Mouse (Mus musculus): ENCODE results near the gene Rbck1. TPM values are rescaled to one million over a fixed set of nuclear protein-coding genes. Genes with fewer than 3 reads are reported as not detected.

The Rbck1 gene
- total RNA-seq, 1 experiment = 69.9 TPM

DNA sequence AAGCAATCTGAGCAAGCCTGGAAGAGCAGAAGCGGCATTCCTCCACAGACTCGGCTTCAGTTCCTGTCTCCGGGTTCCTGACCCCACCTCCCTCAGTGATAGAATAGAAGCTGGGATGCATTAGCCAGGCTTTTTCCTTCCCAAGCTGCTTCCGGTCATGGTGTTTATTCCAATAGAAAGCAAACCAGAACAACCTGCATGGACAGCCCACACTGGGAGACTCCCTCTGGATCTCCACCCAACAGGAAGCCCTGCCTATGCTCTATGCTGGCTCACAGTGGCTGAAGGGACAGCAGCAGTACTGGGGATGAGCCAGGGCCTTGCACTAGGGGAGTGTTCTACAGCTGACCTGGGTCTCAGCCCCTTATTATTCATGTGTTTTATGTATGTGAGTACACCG is 4.5 kb downstream of the Rbck1 start:
- H3K36me3 ChIP-seq (ENCODE audit: control insufficient read depth, insufficient read depth, low read length, poor library complexity, severe bottlenecking) = peaks cover 49% of the 10 kb centered on the region
- TF ChIP-seq HCFC1 (IDR thresholded peaks at IDR 0.05; ENCODE audit: borderline replicate concordance, insufficient read depth, low read length) = no peak
- TF ChIP-seq CHD2 (IDR thresholded peaks at IDR 0.05; ENCODE audit: low read depth, low read length) = no peak
- TF ChIP-seq ZC3H11A (IDR thresholded peaks at IDR 0.05; ENCODE audit: borderline replicate concordance, low read depth, low read length) = no peak
- TF ChIP-seq ZNF384 (IDR thresholded peaks at IDR 0.05; ENCODE audit: low read depth, low read length) = no peak
- TF ChIP-seq MAFK (IDR thresholded peaks at IDR 0.05; ENCODE audit: insufficient read depth, low read depth, low read length) = no peak
- no peak for DNase-seq (ENCODE audit: low read depth, low spot score)

DNA sequence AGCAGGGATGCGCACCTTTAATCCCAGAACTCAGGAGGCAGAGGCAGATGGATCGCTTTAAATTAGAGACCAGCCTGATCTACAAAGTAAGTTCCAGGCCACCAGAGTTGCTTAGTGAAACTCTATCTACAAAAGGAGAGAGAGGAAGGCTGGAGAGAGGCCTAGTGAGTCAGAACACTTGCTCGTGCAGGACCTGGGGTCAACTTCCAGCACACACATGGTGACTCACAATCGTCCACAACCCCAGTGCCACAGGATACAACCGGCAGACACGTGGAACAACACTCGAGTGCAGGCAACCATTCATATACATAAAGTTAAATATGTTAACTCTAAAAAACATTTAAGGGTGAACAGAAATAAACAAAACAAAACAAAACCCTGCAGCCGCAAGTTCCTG is 5.8 kb downstream of the Rbck1 start:
- in situ Hi-C loops (cut with MboI; ENCODE audit: low sequenced_read_pairs in 2 of 2, unreplicated experiment in 2 of 2) = no loop called here
- Histone ChIP-seq H3K36me3 (ENCODE audit: control insufficient read depth, insufficient read depth, low read length, poor library complexity, severe bottlenecking) (peaks cover 61% of the 10 kb centered on the region), H3K4me1 (ENCODE audit: control insufficient read depth in 2 of 2, insufficient read depth in 2 of 2, low read length in 2 of 2, poor library complexity in 1 of 2) (peaks cover 2 to 19% of the 10 kb centered on the region in 2 experiments; a peak in 3 of 4 replicates), H3K27ac (ENCODE audit: insufficient read depth, low read depth, low read length, poor library complexity, severe bottlenecking) (no peak overlapping the region), H3K9ac (ENCODE audit: insufficient read depth, low read depth, low read length, poor library complexity, severe bottlenecking) (peak overlapping the region; percentile 26; the same call in 1 of the 2 replicates), H3K4me3 (ENCODE audit: insufficient read depth in 1 of 2, low read depth in 1 of 2, low read length in 2 of 2, poor library complexity in 1 of 2, severe bottlenecking in 1 of 2) (no peak overlapping the region), H3K9me3 (ENCODE audit: control insufficient read depth, insufficient read depth, low read depth, low read length) (no peaks in the 10 kb centered on the region)
- DNase-seq (ENCODE audit: low read depth, low spot score) = no peak
- TF ChIP-seq CHD2 (IDR thresholded peaks at IDR 0.05; ENCODE audit: low read depth, low read length) (no peak), MAFK (IDR thresholded peaks at IDR 0.05; ENCODE audit: insufficient read depth, low read depth, low read length) (no peak), ZNF384 (IDR thresholded peaks at IDR 0.05; ENCODE audit: low read depth, low read length) (no peak), HCFC1 (IDR thresholded peaks at IDR 0.05; ENCODE audit: borderline replicate concordance, insufficient read depth, low read length) (no peak), ZC3H11A (IDR thresholded peaks at IDR 0.05; ENCODE audit: borderline replicate concordance, low read depth, low read length) (no peak)

More for the DNA sequence above, 4.5 kb downstream of the Rbck1 start:
- Histone ChIP-seq H3K4me3 (ENCODE audit: insufficient read depth in 1 of 2, low read depth in 1 of 2, low read length in 2 of 2, poor library complexity in 1 of 2, severe bottlenecking in 1 of 2) (no peak overlapping the region), H3K4me1 (ENCODE audit: control insufficient read depth in 2 of 2, insufficient read depth in 2 of 2, low read length in 2 of 2, poor library complexity in 1 of 2) (peaks cover 2 to 18% of the 10 kb centered on the region in 2 experiments; a peak in 3 of 4 replicates), H3K9ac (ENCODE audit: insufficient read depth, low read depth, low read length, poor library complexity, severe bottlenecking) (no peak overlapping the region), H3K27ac (ENCODE audit: insufficient read depth, low read depth, low read length, poor library complexity, severe bottlenecking) (no peak overlapping the region), H3K9me3 (ENCODE audit: control insufficient read depth, insufficient read depth, low read depth, low read length) (no peaks in the 10 kb centered on the region)
- in situ Hi-C loops (cut with MboI; ENCODE audit: low sequenced_read_pairs in 2 of 2, unreplicated experiment in 2 of 2) = no loop called here

DNA sequence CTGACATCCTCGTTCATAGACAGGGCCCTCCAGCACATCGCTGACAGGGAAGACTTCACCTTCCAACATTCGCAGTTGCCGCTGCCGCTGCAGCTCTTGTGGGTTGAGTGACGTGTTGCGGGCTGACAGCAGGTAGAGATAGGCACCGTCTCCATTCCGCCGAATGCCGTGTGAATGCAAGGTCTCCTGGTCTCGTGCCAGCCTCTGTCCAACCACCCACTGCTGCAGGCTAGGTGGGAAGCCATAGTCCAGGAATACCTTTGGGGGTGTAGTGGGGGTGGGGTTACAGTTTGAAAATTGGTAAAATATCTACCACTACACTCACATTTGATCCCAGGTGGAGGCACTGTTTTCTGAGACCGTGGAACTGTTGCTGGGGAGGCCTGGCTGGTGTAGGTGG is 6.3 kb downstream of the Rbck1 start:
- TF ChIP-seq CHD2 (IDR thresholded peaks at IDR 0.05; ENCODE audit: low read depth, low read length) (no peak), ZC3H11A (IDR thresholded peaks at IDR 0.05; ENCODE audit: borderline replicate concordance, low read depth, low read length) (no peak), HCFC1 (IDR thresholded peaks at IDR 0.05; ENCODE audit: borderline replicate concordance, insufficient read depth, low read length) (no peak)
- Histone ChIP-seq H3K9ac (ENCODE audit: insufficient read depth, low read depth, low read length, poor library complexity, severe bottlenecking) (no peak overlapping the region), H3K4me3 (ENCODE audit: insufficient read depth in 1 of 2, low read depth in 1 of 2, low read length in 2 of 2, poor library complexity in 1 of 2, severe bottlenecking in 1 of 2) (no peak overlapping the region), H3K4me1 (ENCODE audit: control insufficient read depth in 2 of 2, insufficient read depth in 2 of 2, low read length in 2 of 2, poor library complexity in 1 of 2) (peaks cover 2 to 19% of the 10 kb centered on the region in 2 experiments; a peak in 3 of 4 replicates), H3K36me3 (ENCODE audit: control insufficient read depth, insufficient read depth, low read length, poor library complexity, severe bottlenecking) (peaks cover 65% of the 10 kb centered on the region), H3K9me3 (ENCODE audit: control insufficient read depth, insufficient read depth, low read depth, low read length) (no peaks in the 10 kb centered on the region), H3K27ac (ENCODE audit: insufficient read depth, low read depth, low read length, poor library complexity, severe bottlenecking) (no peak overlapping the region)
- in situ Hi-C loops (cut with MboI; ENCODE audit: low sequenced_read_pairs in 2 of 2, unreplicated experiment in 2 of 2) = no loop called here
- no peak for DNase-seq (ENCODE audit: low read depth, low spot score)

DNA sequence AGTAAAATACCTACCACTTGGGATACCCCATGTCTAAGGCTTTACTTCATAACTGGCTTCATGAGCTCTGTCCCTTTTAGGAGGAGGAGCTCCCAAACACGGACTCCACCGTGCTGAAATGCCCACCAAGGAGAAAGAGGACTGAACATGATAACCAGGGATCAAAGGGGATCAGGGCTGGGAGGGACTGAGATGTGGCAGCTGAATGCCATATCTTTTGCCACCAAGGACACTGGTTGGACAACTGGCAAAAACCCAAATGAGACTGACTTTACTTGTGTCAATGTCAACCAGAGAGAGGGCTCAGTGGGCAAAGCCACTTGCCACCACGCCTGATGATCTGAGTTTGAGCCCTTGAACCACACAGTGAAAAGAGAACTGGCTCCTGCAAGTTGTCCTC is 7.6 kb downstream of the Rbck1 start:
- no peak overlapping the region for H3K9ac ChIP-seq (ENCODE audit: insufficient read depth, low read depth, low read length, poor library complexity, severe bottlenecking)
- DNase-seq (ENCODE audit: low read depth, low spot score) = no peak
- in situ Hi-C loops (cut with MboI; ENCODE audit: low sequenced_read_pairs in 2 of 2, unreplicated experiment in 2 of 2) = no loop called here
- H3K4me1 ChIP-seq (ENCODE audit: control insufficient read depth in 2 of 2, insufficient read depth in 2 of 2, low read length in 2 of 2, poor library complexity in 1 of 2) = peaks cover 0 to 14% of the 10 kb centered on the region in 2 experiments; a peak in 3 of 4 replicates
- TF ChIP-seq ZC3H11A (IDR thresholded peaks at IDR 0.05; ENCODE audit: borderline replicate concordance, low read depth, low read length) (no peak), ZNF384 (IDR thresholded peaks at IDR 0.05; ENCODE audit: low read depth, low read length) (no peak), HCFC1 (IDR thresholded peaks at IDR 0.05; ENCODE audit: borderline replicate concordance, insufficient read depth, low read length) (no peak)
- no peak overlapping the region for H3K4me3 ChIP-seq (ENCODE audit: insufficient read depth in 1 of 2, low read depth in 1 of 2, low read length in 2 of 2, poor library complexity in 1 of 2, severe bottlenecking in 1 of 2)
- H3K36me3 ChIP-seq (ENCODE audit: control insufficient read depth, insufficient read depth, low read length, poor library complexity, severe bottlenecking) = peaks cover 61% of the 10 kb centered on the region
- H3K9me3 ChIP-seq (ENCODE audit: control insufficient read depth, insufficient read depth, low read depth, low read length) = no peaks in the 10 kb centered on the region
- no peak overlapping the region for H3K27ac ChIP-seq (ENCODE audit: insufficient read depth, low read depth, low read length, poor library complexity, severe bottlenecking)

DNA sequence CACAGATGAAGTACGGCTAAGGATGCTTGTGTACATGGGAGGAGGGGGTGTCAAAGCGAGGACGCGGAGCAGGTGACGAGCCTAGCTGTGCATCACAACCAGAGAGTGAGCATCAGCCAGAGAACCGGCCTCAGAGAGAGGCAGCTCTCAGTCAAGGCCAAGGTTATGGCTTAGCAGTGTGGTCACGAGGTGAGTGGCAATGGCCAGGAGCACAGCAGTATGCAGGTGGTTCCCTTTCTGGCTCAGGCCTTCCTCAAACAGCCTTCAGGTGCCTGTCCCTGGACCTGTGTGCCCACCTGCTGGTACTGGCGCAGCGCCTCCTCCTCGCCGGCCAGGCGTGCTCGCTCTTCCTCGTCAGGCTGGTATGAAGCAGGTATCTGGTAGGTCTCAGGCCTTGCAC is 8.5 kb downstream of the Rbck1 start:
- no peak overlapping the region for H3K4me3 ChIP-seq (ENCODE audit: insufficient read depth in 1 of 2, low read depth in 1 of 2, low read length in 2 of 2, poor library complexity in 1 of 2, severe bottlenecking in 1 of 2)
- H3K27ac ChIP-seq (ENCODE audit: insufficient read depth, low read depth, low read length, poor library complexity, severe bottlenecking) = no peak overlapping the region
- H3K9ac ChIP-seq (ENCODE audit: insufficient read depth, low read depth, low read length, poor library complexity, severe bottlenecking) = no peak overlapping the region
- peaks cover 0 to 14% of the 10 kb centered on the region in 2 experiments; a peak in 2 of 4 replicates for H3K4me1 ChIP-seq (ENCODE audit: control insufficient read depth in 2 of 2, insufficient read depth in 2 of 2, low read length in 2 of 2, poor library complexity in 1 of 2)
- peaks cover 65% of the 10 kb centered on the region for H3K36me3 ChIP-seq (ENCODE audit: control insufficient read depth, insufficient read depth, low read length, poor library complexity, severe bottlenecking)
- DNase-seq (ENCODE audit: low read depth, low spot score) = no peak
- TF ChIP-seq HCFC1 (IDR thresholded peaks at IDR 0.05; ENCODE audit: borderline replicate concordance, insufficient read depth, low read length) (no peak), CHD2 (IDR thresholded peaks at IDR 0.05; ENCODE audit: low read depth, low read length) (no peak)
- no peaks in the 10 kb centered on the region for H3K9me3 ChIP-seq (ENCODE audit: control insufficient read depth, insufficient read depth, low read depth, low read length)
- in situ Hi-C loops (cut with MboI; ENCODE audit: low sequenced_read_pairs in 2 of 2, unreplicated experiment in 2 of 2) = no loop called here
